Mouse (Mus musculus) lung, postnatal 0 days (tissue): ENCODE results near the gene Hacd4. TPM values are rescaled to one million over a fixed set of nuclear protein-coding genes. Genes with fewer than 3 reads are reported as not detected.

ENCODE experiments used
- ATAC-seq: fragments of 200-750 bp; cut with Nextera tagmentation; 2 replicates; pipeline ENCODE4 v1.8.0; 2017; ENCODE audit warnings: moderate library complexity
- DNase-seq: peaks from one replicate; pipeline ENCODE4 v3.0.0-alpha.2; 2016; ENCODE audit warnings: low spot score
- H3K27ac ChIP-seq: fragments of 300-500 bp; sonication (generic); 2 replicates; pipeline ENCODE4 v1.5.1; 2014; ENCODE audit warnings: antibody characterized with exemption, mild to moderate bottlenecking, low read length, mixed read lengths
- H3K27me3 ChIP-seq: fragments of 300-500 bp; sonication (generic); replicated peaks from 2 replicates; pipeline ENCODE4 v1.6.1; 2014; ENCODE audit warnings: low read length, mixed read lengths; ENCODE audit not compliant: insufficient read depth
- H3K36me3 ChIP-seq: fragments of 300-500 bp; sonication (generic); 2 replicates; pipeline ENCODE4 v1.6.1; 2014; ENCODE audit warnings: low read length, mixed read lengths; ENCODE audit not compliant: insufficient read depth
- H3K4me1 ChIP-seq: fragments of 300-500 bp; sonication (generic); 2 replicates; pipeline ENCODE4 v1.6.1; 2014; ENCODE audit warnings: antibody characterized with exemption, low read depth, low read length, mixed read lengths; ENCODE audit not compliant: insufficient read depth
- H3K4me2 ChIP-seq: fragments of 300-500 bp; sonication (generic); replicated peaks from 2 replicates; pipeline ENCODE4 v1.6.1; 2014; ENCODE audit warnings: low read depth, mild to moderate bottlenecking, low read length, moderate library complexity, mixed read lengths
- H3K4me3 ChIP-seq: fragments of 300-500 bp; sonication (generic); 2 replicates; pipeline ENCODE4 v1.5.1; 2014; ENCODE audit warnings: low read depth, low read length
- H3K9ac ChIP-seq: fragments of 300-500 bp; sonication (generic); replicated peaks from 2 replicates; pipeline ENCODE4 v1.6.1; 2014; ENCODE audit warnings: low read depth, mild to moderate bottlenecking
- H3K9me3 ChIP-seq: fragments of 300-500 bp; sonication (generic); 2 replicates; pipeline ENCODE4 v1.6.1; 2016; ENCODE audit warnings: low read length, mixed read lengths
- CTCF ChIP-seq: IDR thresholded peaks from 2 replicates; pipeline ENCODE4 v1.5.1; 2016; ENCODE audit warnings: antibody characterized with exemption, mild to moderate bottlenecking
- EP300 ChIP-seq: IDR thresholded peaks from 2 replicates; pipeline ENCODE4 v1.6.1; 2016; ENCODE audit warnings: antibody characterized with exemption, mild to moderate bottlenecking, control low read depth
- WGBS: fragments of 180-500 bp; shearing (Covaris S2); extraction: QIAGEN DNeasy Blood & Tissue Kit; methylation state at CpG from one replicate; pipeline ENCODE4 v1.1.7; 2014; 5-methylcytosine and 5-hydroxymethylcytosine counted together
- polyA plus RNA-seq: library from polyadenylated mRNA; unstranded; fragments of >200 nt; fragmentation: Nextera tagmentation; extraction: Ambion mirVana; gene quantifications from 2 replicates; pipeline ENCODE4 v1.2.1, GENCODE M21; 2015

The Hacd4 gene
- polyA plus RNA-seq, 1 experiment from 2014 or later: 10.2 TPM

DNA sequence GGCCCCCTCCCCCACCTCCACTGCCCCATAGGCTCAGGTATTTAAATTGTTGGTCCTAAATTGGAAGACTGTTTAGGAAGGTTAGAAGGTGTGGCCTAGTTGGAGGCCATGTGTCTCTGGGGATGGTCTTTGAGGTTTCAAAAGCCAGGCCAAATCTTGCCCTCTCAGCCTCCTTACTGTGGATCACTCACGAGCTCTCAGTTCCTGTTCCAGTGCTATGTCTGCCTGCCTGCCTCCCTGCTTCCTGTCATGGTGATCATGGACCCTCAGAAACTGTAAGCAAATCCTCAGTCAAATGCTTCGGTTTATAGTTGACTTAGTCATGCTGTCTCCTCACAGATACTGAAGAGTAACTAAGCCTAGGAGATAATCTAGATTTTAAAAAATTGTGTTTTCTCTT lies 19.9 kb upstream of the Hacd4 start:
- H3K4me3 ChIP-seq: no peak overlapping the region
- WGBS: 70% methylated on average over 2 of the region's 2 CpGs
- no peaks in the 10 kb centered on the region for H3K9me3 ChIP-seq
- H3K4me1 ChIP-seq: no peaks in the 10 kb centered on the region
- ATAC-seq: no peak
- no peak for TF ChIP-seq CTCF
- TF ChIP-seq EP300: no peak
- H3K27ac ChIP-seq: no peak overlapping the region
- H3K36me3 ChIP-seq: no peaks in the 10 kb centered on the region
- H3K27me3 ChIP-seq: no peaks in the 10 kb centered on the region
- no peak for DNase-seq
- no peak overlapping the region for H3K4me2 ChIP-seq
- no peak overlapping the region for H3K9ac ChIP-seq

DNA sequence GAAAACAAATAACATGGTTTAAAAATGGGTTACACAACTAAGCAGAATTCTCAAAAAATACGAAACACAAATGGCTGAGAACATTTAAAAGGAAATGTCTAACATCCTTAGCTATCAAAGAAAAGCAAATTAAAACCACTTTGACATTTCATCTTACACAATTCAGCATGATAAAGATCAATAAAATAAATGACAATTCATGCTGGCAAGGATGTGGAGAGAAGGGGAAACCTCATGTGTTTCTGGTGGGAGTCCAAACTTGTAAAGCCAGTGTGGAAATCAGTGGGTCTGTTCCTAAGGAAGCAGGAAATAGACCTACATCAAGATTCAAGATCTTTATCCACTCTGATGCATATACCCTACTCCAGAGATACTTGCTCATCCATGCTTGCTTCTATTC lies 19.4 kb upstream of the Hacd4 start:
- no peaks in the 10 kb centered on the region for H3K27me3 ChIP-seq
- no peaks in the 10 kb centered on the region for H3K9me3 ChIP-seq
- H3K27ac ChIP-seq: no peak overlapping the region
- ATAC-seq (no peak), DNase-seq (no peak)
- no peaks in the 10 kb centered on the region for H3K4me1 ChIP-seq
- H3K4me3 ChIP-seq: no peak overlapping the region
- H3K9ac ChIP-seq: no peak overlapping the region
- H3K36me3 ChIP-seq: no peaks in the 10 kb centered on the region
- 76% methylated on average over 1 of the region's 1 CpGs for WGBS
- H3K4me2 ChIP-seq: no peak overlapping the region
- TF ChIP-seq EP300: no peak
- no peak for TF ChIP-seq CTCF

DNA sequence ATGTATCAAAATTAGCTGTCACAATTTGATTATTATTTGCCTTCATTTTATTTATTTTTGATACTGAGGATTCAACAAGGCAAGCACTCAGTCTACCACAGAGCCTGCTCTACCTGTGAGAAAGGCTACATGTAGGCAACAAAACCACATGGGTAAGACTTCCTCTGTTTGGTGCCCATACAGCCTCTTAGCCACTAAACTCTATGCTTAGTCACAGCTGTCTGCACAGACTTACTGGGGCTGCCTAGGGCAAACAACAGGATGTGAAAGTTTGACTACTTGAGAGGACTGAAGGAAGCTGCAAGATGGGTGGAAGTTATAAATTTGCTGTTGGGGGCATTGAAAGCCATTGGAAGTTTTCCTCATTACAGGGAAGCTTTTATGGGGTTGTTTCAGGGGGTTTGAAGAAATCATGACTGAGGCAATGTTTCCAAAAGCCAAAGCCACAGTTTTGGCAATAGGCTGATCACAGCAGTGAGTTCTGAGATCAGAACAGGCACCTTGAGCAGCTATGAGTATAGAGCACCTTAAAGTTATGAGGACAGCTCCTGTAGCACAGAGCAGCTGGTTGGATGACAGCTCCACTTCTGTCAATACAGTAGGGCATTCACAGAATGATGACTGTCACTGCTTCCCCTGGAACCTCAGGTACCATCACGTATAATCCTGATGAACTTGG lies 11.5 kb upstream of the Hacd4 start:
- Histone ChIP-seq H3K9ac (no peak overlapping the region), H3K27me3 (no peaks in the 10 kb centered on the region), H3K4me2 (no peak overlapping the region), H3K4me1 (no peaks in the 10 kb centered on the region), H3K9me3 (no peaks in the 10 kb centered on the region), H3K27ac (no peak overlapping the region), H3K36me3 (no peaks in the 10 kb centered on the region), H3K4me3 (no peak overlapping the region)
- DNase-seq: no peak
- 86% methylated on average over 1 of the region's 1 CpGs for whole genome bisulfite sequencing
- ATAC-seq: no peak
- TF ChIP-seq EP300 (no peak), CTCF (no peak)

DNA sequence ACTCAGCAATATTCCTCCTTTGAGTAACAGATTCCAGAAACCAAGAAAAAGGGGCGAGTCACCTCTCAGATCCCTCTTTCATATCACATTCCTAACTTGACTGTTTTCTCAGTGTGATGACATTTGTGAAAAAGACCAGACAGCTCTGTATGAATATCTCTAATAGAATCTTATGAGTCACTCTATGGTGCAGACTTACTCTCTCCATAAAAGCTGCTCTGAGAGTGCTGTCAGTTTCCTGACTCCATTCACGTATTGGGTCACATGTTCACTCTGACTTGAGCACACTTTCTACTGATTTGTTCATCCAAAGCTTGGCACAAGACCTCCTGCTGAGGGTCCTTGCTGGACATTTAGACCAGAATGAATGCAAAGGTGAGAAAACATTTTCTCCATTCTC lies 10.2 kb upstream of the Hacd4 start:
- no peak overlapping the region for H3K4me2 ChIP-seq
- no peaks in the 10 kb centered on the region for H3K36me3 ChIP-seq
- ATAC-seq (no peak), DNase-seq (no peak)
- H3K9ac ChIP-seq: no peak overlapping the region
- TF ChIP-seq EP300 (no peak), CTCF (no peak)
- H3K4me3 ChIP-seq: no peak overlapping the region
- no peaks in the 10 kb centered on the region for H3K27me3 ChIP-seq
- no peaks in the 10 kb centered on the region for H3K9me3 ChIP-seq
- WGBS: 67% methylated on average over 2 of the region's 2 CpGs
- no peaks in the 10 kb centered on the region for H3K4me1 ChIP-seq
- no peak overlapping the region for H3K27ac ChIP-seq

GRCm38 (mm10) chr4:88440814-88441213 lies 2.1 kb upstream of the Hacd4 start:
- TF ChIP-seq CTCF: no peak
- TF ChIP-seq EP300: no peak
- DNase-seq (no peak), ATAC-seq (no peak)
- no peak overlapping the region for H3K4me3 ChIP-seq
- H3K4me1 ChIP-seq: peaks cover 4% of the 10 kb centered on the region; the same call in 1 of the 2 replicates
- H3K4me2 ChIP-seq: no peak overlapping the region
- WGBS: 86% methylated on average over 7 of the region's 7 CpGs
- H3K9ac ChIP-seq: no peak overlapping the region
- no peak overlapping the region for H3K27ac ChIP-seq
- no peaks in the 10 kb centered on the region for H3K36me3 ChIP-seq
- H3K9me3 ChIP-seq: no peaks in the 10 kb centered on the region
- no peaks in the 10 kb centered on the region for H3K27me3 ChIP-seq

- Histone ChIP-seq H3K4me2 (no peak overlapping the region), H3K4me1 (peaks cover 4% of the 10 kb centered on the region; the same call in 1 of the 2 replicates), H3K27me3 (no peaks in the 10 kb centered on the region), H3K9me3 (no peaks in the 10 kb centered on the region), H3K4me3 (no peak overlapping the region), H3K27ac (no peak overlapping the region), H3K36me3 (no peaks in the 10 kb centered on the region), H3K9ac (no peak overlapping the region)
- DNase-seq (peak; percentile 44), ATAC-seq (no peak; the same call in 1 of the 2 replicates)
- 68% methylated on average over 6 of the region's 6 CpGs for WGBS
- TF ChIP-seq EP300 (no peak), CTCF (no peak)
Observed at GRCm38 (mm10) chr4:88439669-88440123, 968 bp upstream of the Hacd4 start.
